Mouse (Mus musculus): ENCODE measurements around the gene Zfp715. TPM values are rescaled to one million over a fixed set of nuclear protein-coding genes. Genes with fewer than 3 reads are reported as not detected.

Zfp715 gene
- polyA plus RNA-seq (2014; fragmentation: Nextera tagmentation; extraction: Ambion mirVana): 12.9 and 13.3 TPM in 2 replicates

GRCm38 (mm10) chr7:43313013-43313428 lies at the start of gene Zfp715:
Gene Zfp715, minus strand, starts transcription at chr7:43313294.
- Histone ChIP-seq H3K9me3 (ENCODE audit: control insufficient read depth, low read length) (no peaks in the 10 kb centered on the region), H3K9ac (ENCODE audit: low read length) (peak within 1 kb of the TSS; percentile 81), H3K4me2 (ENCODE audit: low read length) (peak within 1 kb of the TSS; percentile 70), H3K27me3 (ENCODE audit: control insufficient read depth, insufficient read depth, low read length) (no peaks in the 10 kb centered on the region), H3K36me3 (ENCODE audit: control insufficient read depth, insufficient read depth, low read length) (peaks cover 27% of the 10 kb centered on the region), H3K27ac (replicated peaks in 1 of 2; ENCODE audit: control insufficient read depth in 1 of 2, insufficient read depth in 1 of 2, low read depth in 2 of 2, low read length in 2 of 2) (peak within 1 kb of the TSS; percentile 84 to 86), H3K4me1 (ENCODE audit: control insufficient read depth in 2 of 2, insufficient read depth in 2 of 2, low read length in 2 of 2) (peaks cover 3 to 14% of the 10 kb centered on the region in 2 experiments), H3K4me3 (ENCODE audit: control insufficient read depth in 1 of 2, insufficient read depth in 1 of 2, low read depth in 1 of 2, low read length in 2 of 2) (peak within 1 kb of the TSS; percentile 71 to 92)
- under 1% methylated on average over 33 of the region's 33 CpGs for WGBS
- ATAC-seq (ENCODE audit: insufficient number of reproducible peaks, insufficient read depth, low FRiP score, low read depth): peak; percentile 92

GRCm38 (mm10) chr7:43362021-43362420 lies 48.9 kb upstream of the Zfp715 start:
- no peaks in the 10 kb centered on the region for H3K4me1 ChIP-seq (ENCODE audit: control insufficient read depth in 2 of 2, insufficient read depth in 2 of 2, low read length in 2 of 2)
- ATAC-seq (ENCODE audit: insufficient number of reproducible peaks, insufficient read depth, low FRiP score, low read depth): no peak
- no peak overlapping the region for H3K4me2 ChIP-seq (ENCODE audit: low read length)
- H3K36me3 ChIP-seq (ENCODE audit: control insufficient read depth, insufficient read depth, low read length): no peaks in the 10 kb centered on the region
- no peak overlapping the region for H3K9ac ChIP-seq (ENCODE audit: low read length)
- H3K9me3 ChIP-seq (ENCODE audit: control insufficient read depth, low read length): no peaks in the 10 kb centered on the region
- no peak overlapping the region for H3K27ac ChIP-seq (replicated peaks in 1 of 2; ENCODE audit: control insufficient read depth in 1 of 2, insufficient read depth in 1 of 2, low read depth in 2 of 2, low read length in 2 of 2)
- H3K4me3 ChIP-seq (ENCODE audit: control insufficient read depth in 1 of 2, insufficient read depth in 1 of 2, low read depth in 1 of 2, low read length in 2 of 2): no peak overlapping the region
- H3K27me3 ChIP-seq (ENCODE audit: control insufficient read depth, insufficient read depth, low read length): no peaks in the 10 kb centered on the region
- WGBS: 51% methylated on average over 4 of the region's 4 CpGs

- Histone ChIP-seq H3K4me3 (ENCODE audit: control insufficient read depth in 1 of 2, insufficient read depth in 1 of 2, low read depth in 1 of 2, low read length in 2 of 2) (no peak overlapping the region), H3K9me3 (ENCODE audit: control insufficient read depth, low read length) (no peaks in the 10 kb centered on the region), H3K4me2 (ENCODE audit: low read length) (no peak overlapping the region), H3K9ac (ENCODE audit: low read length) (no peak overlapping the region), H3K27ac (replicated peaks in 1 of 2; ENCODE audit: control insufficient read depth in 1 of 2, insufficient read depth in 1 of 2, low read depth in 2 of 2, low read length in 2 of 2) (no peak overlapping the region), H3K36me3 (ENCODE audit: control insufficient read depth, insufficient read depth, low read length) (no peaks in the 10 kb centered on the region), H3K4me1 (ENCODE audit: control insufficient read depth in 2 of 2, insufficient read depth in 2 of 2, low read length in 2 of 2) (no peaks in the 10 kb centered on the region), H3K27me3 (ENCODE audit: control insufficient read depth, insufficient read depth, low read length) (no peaks in the 10 kb centered on the region)
- ATAC-seq (ENCODE audit: insufficient number of reproducible peaks, insufficient read depth, low FRiP score, low read depth): no peak
- WGBS: 82% methylated on average over 1 of the region's 1 CpGs
Observed at GRCm38 (mm10) chr7:43361442-43361841, 48.3 kb upstream of the Zfp715 start.

GRCm38 (mm10) chr7:43358556-43358955 lies 45.5 kb upstream of the Zfp715 start:
- Histone ChIP-seq H3K27me3 (ENCODE audit: control insufficient read depth, insufficient read depth, low read length) (no peaks in the 10 kb centered on the region), H3K4me2 (ENCODE audit: low read length) (no peak overlapping the region), H3K9ac (ENCODE audit: low read length) (no peak overlapping the region), H3K4me1 (ENCODE audit: control insufficient read depth in 2 of 2, insufficient read depth in 2 of 2, low read length in 2 of 2) (no peaks in the 10 kb centered on the region), H3K9me3 (ENCODE audit: control insufficient read depth, low read length) (no peaks in the 10 kb centered on the region), H3K4me3 (ENCODE audit: control insufficient read depth in 1 of 2, insufficient read depth in 1 of 2, low read depth in 1 of 2, low read length in 2 of 2) (no peak overlapping the region), H3K27ac (replicated peaks in 1 of 2; ENCODE audit: control insufficient read depth in 1 of 2, insufficient read depth in 1 of 2, low read depth in 2 of 2, low read length in 2 of 2) (no peak overlapping the region), H3K36me3 (ENCODE audit: control insufficient read depth, insufficient read depth, low read length) (no peaks in the 10 kb centered on the region)
- no peak for ATAC-seq (ENCODE audit: insufficient number of reproducible peaks, insufficient read depth, low FRiP score, low read depth)
- WGBS: 76% methylated on average over 3 of the region's 3 CpGs

GRCm38 (mm10) chr7:43354893-43355835 lies 42.1 kb upstream of the Zfp715 start:
- Histone ChIP-seq H3K36me3 (ENCODE audit: control insufficient read depth, insufficient read depth, low read length) (no peaks in the 10 kb centered on the region), H3K4me2 (ENCODE audit: low read length) (no peak overlapping the region), H3K4me1 (ENCODE audit: control insufficient read depth in 2 of 2, insufficient read depth in 2 of 2, low read length in 2 of 2) (no peaks in the 10 kb centered on the region), H3K9ac (ENCODE audit: low read length) (no peak overlapping the region), H3K27me3 (ENCODE audit: control insufficient read depth, insufficient read depth, low read length) (no peaks in the 10 kb centered on the region), H3K27ac (replicated peaks in 1 of 2; ENCODE audit: control insufficient read depth in 1 of 2, insufficient read depth in 1 of 2, low read depth in 2 of 2, low read length in 2 of 2) (no peak overlapping the region), H3K4me3 (ENCODE audit: control insufficient read depth in 1 of 2, insufficient read depth in 1 of 2, low read depth in 1 of 2, low read length in 2 of 2) (no peak overlapping the region), H3K9me3 (ENCODE audit: control insufficient read depth, low read length) (no peaks in the 10 kb centered on the region)
- no peak for ATAC-seq (ENCODE audit: insufficient number of reproducible peaks, insufficient read depth, low FRiP score, low read depth)
- 2% methylated on average over 12 of the region's 12 CpGs for WGBS

GRCm38 (mm10) chr7:43353758-43354157 lies 40.7 kb upstream of the Zfp715 start:
- H3K4me2 ChIP-seq (ENCODE audit: low read length): no peak overlapping the region
- no peaks in the 10 kb centered on the region for H3K9me3 ChIP-seq (ENCODE audit: control insufficient read depth, low read length)
- 81% methylated on average over 4 of the region's 4 CpGs for WGBS
- no peaks in the 10 kb centered on the region for H3K27me3 ChIP-seq (ENCODE audit: control insufficient read depth, insufficient read depth, low read length)
- no peak overlapping the region for H3K9ac ChIP-seq (ENCODE audit: low read length)
- H3K27ac ChIP-seq (replicated peaks in 1 of 2; ENCODE audit: control insufficient read depth in 1 of 2, insufficient read depth in 1 of 2, low read depth in 2 of 2, low read length in 2 of 2): no peak overlapping the region
- H3K4me1 ChIP-seq (ENCODE audit: control insufficient read depth in 2 of 2, insufficient read depth in 2 of 2, low read length in 2 of 2): no peaks in the 10 kb centered on the region
- H3K4me3 ChIP-seq (ENCODE audit: control insufficient read depth in 1 of 2, insufficient read depth in 1 of 2, low read depth in 1 of 2, low read length in 2 of 2): no peak overlapping the region
- no peaks in the 10 kb centered on the region for H3K36me3 ChIP-seq (ENCODE audit: control insufficient read depth, insufficient read depth, low read length)
- ATAC-seq (ENCODE audit: insufficient number of reproducible peaks, insufficient read depth, low FRiP score, low read depth): no peak

- H3K4me2 ChIP-seq (ENCODE audit: low read length): no peak overlapping the region
- no peak overlapping the region for H3K4me3 ChIP-seq (ENCODE audit: control insufficient read depth in 1 of 2, insufficient read depth in 1 of 2, low read depth in 1 of 2, low read length in 2 of 2)
- no peak overlapping the region for H3K9ac ChIP-seq (ENCODE audit: low read length)
- H3K27ac ChIP-seq (replicated peaks in 1 of 2; ENCODE audit: control insufficient read depth in 1 of 2, insufficient read depth in 1 of 2, low read depth in 2 of 2, low read length in 2 of 2): no peak overlapping the region
- no peaks in the 10 kb centered on the region for H3K4me1 ChIP-seq (ENCODE audit: control insufficient read depth in 2 of 2, insufficient read depth in 2 of 2, low read length in 2 of 2)
- H3K36me3 ChIP-seq (ENCODE audit: control insufficient read depth, insufficient read depth, low read length): no peaks in the 10 kb centered on the region
- no peak for ATAC-seq (ENCODE audit: insufficient number of reproducible peaks, insufficient read depth, low FRiP score, low read depth)
- no peaks in the 10 kb centered on the region for H3K9me3 ChIP-seq (ENCODE audit: control insufficient read depth, low read length)
- WGBS: 48% methylated on average over 4 of the region's 4 CpGs
- no peaks in the 10 kb centered on the region for H3K27me3 ChIP-seq (ENCODE audit: control insufficient read depth, insufficient read depth, low read length)
Observed at GRCm38 (mm10) chr7:43353118-43353517, 40.0 kb upstream of the Zfp715 start.
